Mouse (Mus musculus) gastrocnemius, adult 2 months (tissue): ENCODE results near the gene Actr3. TPM values are rescaled to one million over a fixed set of nuclear protein-coding genes. Genes with fewer than 3 reads are reported as not detected.
"Not testable (repeated sequence)": the region's sequence is repeated elsewhere in the genome, so short reads cannot be mapped to it uniquely, and the experiment has no call there.

ENCODE experiments used
- DNase-seq: peaks from one replicate; pipeline ENCODE4 v3.0.0; 2022
- H3K27ac ChIP-seq: fragments of 200-600 bp; 2 replicates; pipeline ENCODE4 v1.8.1; 2022; ENCODE audit warnings: mild to moderate bottlenecking
- H3K4me3 ChIP-seq: fragments of 200-600 bp; 2 replicates; pipeline ENCODE4 v1.8.1; 2022; ENCODE audit warnings: mild to moderate bottlenecking, moderate library complexity
- CTCF ChIP-seq: fragments of 200-600 bp; IDR thresholded peaks from 2 replicates; pipeline ENCODE4 v1.8.1; 2022; ENCODE audit warnings: antibody characterized with exemption, mild to moderate bottlenecking, moderate library complexity
- intact Hi-C: fragments of 180-260 bp; cut with DNase I; formaldehyde crosslinking; loops from one replicate; pipeline ENCODE4 v1.15.1; 2025
- total RNA-seq, 2 experiments: library from RNA; stranded (reverse); gene quantifications; 2 replicates each; pipeline ENCODE4 v1.2.3; 2021

The Actr3 gene
- total RNA-seq, 2 experiments from 2014 or later: 35.6 to 45.1 TPM

DNA sequence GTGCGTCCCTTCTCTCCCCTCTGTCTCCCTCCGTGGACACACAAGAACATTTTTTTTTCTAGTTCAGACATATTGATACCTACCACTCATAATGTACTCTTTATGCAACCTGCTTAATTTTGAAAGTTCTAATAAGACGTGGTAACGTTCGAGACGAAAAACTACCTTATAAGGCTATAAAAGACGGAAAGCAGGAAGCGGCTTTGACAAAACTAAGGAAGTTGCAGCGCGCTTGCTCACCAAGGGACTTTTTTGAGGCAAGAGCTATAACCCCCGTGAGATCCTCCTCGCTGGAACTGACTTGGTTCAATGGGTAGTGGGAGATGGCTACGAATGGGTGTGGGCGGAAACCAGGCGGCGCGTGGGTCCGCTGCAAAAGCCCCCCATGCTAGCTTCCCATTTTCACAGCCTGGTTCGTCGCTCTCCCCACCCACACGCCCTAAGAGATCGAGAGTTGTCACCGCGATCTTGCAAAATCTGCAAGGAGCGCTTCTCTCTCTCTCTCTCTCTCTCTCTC lies 984 bp downstream of the Actr3 start:
- Histone ChIP-seq H3K27ac (peak overlapping the region; percentile 98), H3K4me3 (peak overlapping the region; percentile 95)
- TF ChIP-seq CTCF: no peak
- peak; percentile 57 for DNase-seq
- intact Hi-C loops: loop anchor here (1.0 kb wide), 1 partner anchor 126 kb away; the partner anchor contains the start of gene Slc35f5

DNA sequence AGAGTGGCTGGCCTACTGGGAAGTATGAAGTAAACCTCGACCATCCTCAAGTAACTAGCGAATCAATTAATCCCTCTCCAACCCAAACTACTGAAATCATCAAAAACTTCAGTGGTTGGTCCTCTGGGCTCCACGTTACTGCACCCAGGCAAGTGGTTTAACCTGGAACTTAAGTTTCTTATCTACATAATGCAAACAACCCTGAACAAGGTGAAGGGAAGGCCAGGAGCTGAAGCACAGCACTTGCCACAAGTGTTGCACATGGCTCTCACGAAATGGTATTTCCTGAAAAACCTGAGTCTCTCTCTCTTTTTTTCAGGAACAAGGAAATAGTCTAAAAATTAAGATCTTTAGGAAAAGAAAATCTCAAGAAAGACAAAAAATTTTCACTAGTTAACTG lies 4.2 kb downstream of the Actr3 start:
- DNase-seq: no peak
- intact Hi-C loops: no loop called here
- no peak for TF ChIP-seq CTCF
- Histone ChIP-seq H3K27ac (no peak overlapping the region), H3K4me3 (no peak overlapping the region)

DNA sequence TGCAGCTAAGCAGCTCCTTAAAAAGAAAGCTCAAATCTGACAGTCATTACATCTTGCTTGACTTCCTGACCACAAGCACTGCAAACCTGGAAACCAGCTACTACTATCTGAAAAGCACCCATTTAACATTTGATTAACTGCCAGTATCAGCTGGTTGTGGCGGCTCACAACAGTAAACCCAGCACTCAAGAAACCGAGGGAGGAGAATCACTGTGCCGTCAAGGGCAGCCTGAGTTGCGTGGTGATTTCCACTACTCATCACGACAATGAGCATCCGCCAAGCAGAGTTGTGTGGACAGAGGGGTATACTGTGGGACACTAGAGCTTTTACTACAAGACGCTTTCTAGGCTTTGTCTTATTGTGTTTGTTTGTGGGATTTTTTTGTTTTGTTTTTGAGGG lies 4.8 kb downstream of the Actr3 start:
- intact Hi-C loops: no loop called here
- DNase-seq: no peak
- H3K27ac ChIP-seq: no peak overlapping the region; the same call in 1 of the 2 replicates
- TF ChIP-seq CTCF: no peak
- H3K4me3 ChIP-seq: no peak overlapping the region; the same call in 1 of the 2 replicates

DNA sequence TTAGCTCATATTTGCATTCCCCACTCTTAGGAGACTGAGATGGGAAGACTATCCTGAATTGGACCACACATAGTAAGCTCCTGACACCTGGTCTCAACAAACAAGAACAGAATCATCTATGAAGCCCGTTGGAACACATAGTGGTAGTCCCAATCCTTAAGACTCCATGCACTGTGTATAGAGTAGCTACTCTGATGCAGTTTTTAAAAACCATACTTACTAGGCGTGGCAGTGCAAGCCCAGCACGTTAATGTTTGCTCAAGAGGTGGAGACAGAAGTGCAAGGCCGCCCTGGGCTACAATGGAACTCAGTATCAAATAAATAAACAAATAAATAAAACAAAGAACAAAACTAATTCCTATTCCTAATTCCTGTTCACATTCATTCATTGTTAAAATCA lies 5.5 kb downstream of the Actr3 start:
- Histone ChIP-seq H3K4me3 (no peak overlapping the region), H3K27ac (no peak overlapping the region)
- intact Hi-C loops: no loop called here
- no peak for DNase-seq
- no peak for TF ChIP-seq CTCF

DNA sequence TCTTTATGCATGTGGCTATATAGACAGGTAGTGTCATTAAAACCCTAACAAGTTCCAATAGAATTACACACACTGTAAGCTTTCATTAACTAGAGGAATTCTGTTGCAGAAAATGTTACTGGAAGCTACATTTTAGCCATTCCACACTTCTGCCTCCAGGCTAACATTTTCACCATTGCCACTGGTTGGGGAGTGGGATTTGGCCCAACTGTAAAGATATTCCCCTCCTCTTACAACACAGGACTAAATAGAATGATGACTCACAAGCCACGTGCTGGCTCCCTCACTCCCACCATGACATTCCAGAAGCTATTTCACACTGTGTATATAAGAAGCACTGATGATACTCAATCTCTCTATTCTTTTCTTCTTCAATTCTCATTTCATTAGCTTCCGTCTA lies 7.2 kb downstream of the Actr3 start:
- Histone ChIP-seq H3K4me3 (no peak overlapping the region), H3K27ac (no peak overlapping the region)
- DNase-seq: no peak
- intact Hi-C loops: no loop called here
- no peak for TF ChIP-seq CTCF

DNA sequence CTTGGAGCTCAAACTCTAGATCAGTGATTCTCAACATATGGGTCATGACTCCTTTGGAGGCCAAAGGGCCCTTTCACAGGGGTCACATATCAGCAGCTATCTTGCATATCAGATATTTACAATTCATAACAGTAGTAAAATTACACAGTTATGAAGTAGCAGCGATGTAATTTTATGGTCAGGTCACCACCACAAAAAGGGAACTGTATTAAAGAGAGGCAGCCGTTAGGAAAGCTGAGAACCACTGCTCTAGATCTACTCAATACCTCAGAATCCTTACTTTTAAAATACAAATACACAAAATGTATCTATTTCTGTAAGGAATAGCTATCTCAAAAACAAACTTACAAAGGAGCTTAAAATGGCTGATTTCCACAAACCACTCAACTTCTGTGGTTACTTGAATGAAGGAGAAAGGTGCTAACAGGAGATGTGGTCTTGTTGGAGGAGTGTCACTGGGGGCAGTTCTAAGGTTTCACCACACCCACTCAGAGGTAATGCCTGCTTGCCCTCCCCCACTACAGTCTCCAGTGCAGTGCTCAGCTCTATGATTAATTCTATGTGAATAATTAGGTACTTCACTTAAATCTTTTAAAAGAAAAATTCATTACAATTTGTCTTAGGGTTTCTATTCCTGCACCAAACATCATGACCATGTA lies 9.0 kb downstream of the Actr3 start:
- TF ChIP-seq CTCF: no peak
- intact Hi-C loops: no loop called here

DNA sequence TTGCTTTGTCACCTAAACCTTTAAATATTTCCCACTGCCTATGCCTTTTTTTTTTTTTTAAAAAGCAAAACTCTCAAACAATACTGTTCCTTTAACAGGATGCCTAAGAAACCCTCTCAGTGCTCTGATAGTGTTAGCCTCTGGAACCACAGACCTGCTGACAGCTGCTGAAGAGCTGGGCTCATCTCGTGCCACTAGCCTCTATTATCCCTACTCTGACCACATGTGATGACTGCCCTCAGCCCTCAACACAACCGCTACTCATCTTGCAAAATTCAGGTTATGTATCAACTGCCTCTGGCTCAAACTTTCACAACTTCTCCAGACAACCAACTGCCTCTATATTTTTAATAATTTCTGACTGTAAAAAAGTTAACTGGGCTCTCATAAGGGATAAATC lies 15.6 kb downstream of the Actr3 start:
- no peak overlapping the region for H3K4me3 ChIP-seq
- TF ChIP-seq CTCF: no peak
- H3K27ac ChIP-seq: no peak overlapping the region
- no peak for DNase-seq
- intact Hi-C loops: no loop called here

More for the DNA sequence above, 9.0 kb downstream of the Actr3 start:
- no peak overlapping the region for H3K4me3 ChIP-seq
- DNase-seq: no peak
- H3K27ac ChIP-seq: no peak overlapping the region

DNA sequence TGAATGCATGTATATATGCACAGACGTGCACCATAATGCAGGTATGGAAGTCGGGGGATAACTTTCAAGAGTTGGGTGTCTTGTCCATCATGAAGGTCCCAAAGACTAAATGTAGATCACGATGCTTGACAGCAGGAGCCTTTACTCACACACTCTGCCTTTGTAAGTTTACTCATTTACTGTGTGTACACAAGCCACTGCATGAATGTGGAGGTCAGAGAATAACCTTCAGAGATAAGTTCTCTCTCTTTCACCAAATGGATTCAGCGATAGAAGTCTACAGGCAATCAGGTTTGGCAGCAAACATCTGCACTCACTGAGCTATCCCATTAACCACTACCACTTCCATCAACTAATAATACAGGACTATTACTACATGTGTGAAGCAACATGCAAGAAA lies 16.8 kb downstream of the Actr3 start:
- no peak for TF ChIP-seq CTCF
- H3K27ac ChIP-seq: no peak overlapping the region

DNA sequence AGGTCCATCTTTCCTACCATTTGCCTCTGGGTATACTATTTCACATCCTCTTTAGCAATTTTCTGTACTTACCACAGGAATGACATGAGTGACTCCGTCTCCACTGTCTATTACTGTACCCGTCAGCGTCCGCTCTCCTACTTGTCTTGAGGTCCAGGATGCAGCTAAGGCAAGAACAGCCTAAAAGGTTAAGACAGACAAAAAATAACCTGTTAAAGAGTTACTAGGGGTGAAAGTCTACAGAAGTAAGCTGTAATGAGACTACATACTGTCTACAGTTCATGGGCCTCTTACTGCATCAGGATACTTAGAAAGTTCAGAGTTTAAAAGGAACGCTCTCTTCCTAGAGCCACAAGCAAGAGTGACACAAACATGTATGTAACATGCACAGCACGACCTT lies 28.3 kb downstream of the Actr3 start:
- no peak for DNase-seq
- H3K4me3 ChIP-seq: no peak overlapping the region
- TF ChIP-seq CTCF: no peak
- intact Hi-C loops: no loop called here
- no peak overlapping the region for H3K27ac ChIP-seq

More for the DNA sequence above, 16.8 kb downstream of the Actr3 start:
- DNase-seq: no peak
- no peak overlapping the region for H3K4me3 ChIP-seq
- intact Hi-C loops: no loop called here

DNA sequence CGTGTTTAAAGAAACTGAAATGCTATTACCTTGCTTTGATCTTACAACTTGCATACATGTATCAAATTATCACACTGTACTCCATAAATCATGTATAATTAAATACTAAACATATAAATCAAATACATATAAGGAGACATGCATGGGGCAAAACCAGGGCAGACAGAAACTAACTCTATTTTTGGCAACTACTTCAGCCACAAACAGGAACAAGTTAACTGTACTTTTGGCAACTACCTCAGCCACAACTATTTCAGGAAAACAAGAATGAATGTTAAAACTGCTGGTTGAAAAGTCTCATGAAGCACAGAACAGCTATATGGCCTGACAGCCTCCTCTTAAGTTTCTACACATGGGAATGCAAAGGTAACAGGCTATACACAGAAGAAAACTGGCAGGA lies 40.1 kb downstream of the Actr3 start:
- DNase-seq: no peak
- intact Hi-C loops: no loop called here
- Histone ChIP-seq H3K27ac (no peak overlapping the region), H3K4me3 (no peak overlapping the region)
- TF ChIP-seq CTCF: no peak

DNA sequence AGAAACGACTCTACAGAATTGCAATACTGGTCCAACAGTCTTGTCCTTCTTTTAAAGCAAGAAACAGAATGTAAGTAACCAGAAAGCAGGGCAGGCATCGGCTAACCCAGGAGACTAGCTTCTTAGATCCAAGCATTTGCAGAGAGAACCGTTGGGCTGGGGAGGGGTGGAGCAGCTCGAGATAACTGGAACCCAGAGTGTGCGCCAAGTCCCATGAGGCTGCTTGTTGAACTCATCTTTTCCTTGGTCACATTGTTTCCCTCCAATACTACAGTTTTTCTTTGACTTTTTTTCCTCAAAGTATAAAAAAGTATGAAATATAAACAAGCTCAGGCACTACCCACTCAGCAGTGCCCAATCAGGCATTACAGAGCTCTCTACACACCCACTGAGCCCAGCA lies 42.2 kb downstream of the Actr3 start:
- DNase-seq, H3K4me3 ChIP-seq, intact Hi-C loops, H3K27ac ChIP-seq: not testable (repeated sequence)

DNA sequence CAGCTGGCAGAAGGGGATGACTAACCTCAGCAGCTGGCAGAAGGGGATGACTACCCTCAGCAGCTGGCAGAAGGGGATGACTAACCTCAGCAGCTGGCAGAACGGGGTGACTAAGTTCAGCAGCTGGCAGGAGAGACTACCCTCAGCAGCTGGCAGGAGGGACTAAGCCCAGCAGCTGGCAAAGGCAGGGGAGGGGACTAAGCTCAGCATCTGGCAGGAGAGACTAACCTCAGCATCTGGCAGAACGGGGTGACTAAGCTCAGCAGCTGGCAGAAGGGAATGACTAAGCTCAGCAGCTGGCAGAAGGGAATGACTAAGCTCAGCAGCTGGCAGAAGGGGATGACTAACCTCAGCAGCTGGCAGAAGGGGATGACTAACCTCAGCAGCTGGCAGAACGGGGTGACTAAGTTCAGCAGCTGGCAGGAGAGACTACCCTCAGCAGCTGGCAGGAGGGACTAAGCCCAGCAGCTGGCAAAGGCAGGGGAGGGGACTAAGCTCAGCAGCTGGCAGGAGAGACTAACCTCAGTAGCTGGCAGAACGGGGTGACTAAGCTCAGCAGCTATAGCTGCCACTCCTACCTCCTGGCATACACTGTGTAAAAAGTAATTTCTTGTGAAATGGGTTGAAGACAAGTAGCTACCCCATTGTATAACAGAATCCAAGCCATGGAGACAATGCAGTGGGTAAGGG lies 45.3 kb downstream of the Actr3 start:
- H3K4me3 ChIP-seq, H3K27ac ChIP-seq, intact Hi-C loops, DNase-seq: not testable (repeated sequence)

DNA sequence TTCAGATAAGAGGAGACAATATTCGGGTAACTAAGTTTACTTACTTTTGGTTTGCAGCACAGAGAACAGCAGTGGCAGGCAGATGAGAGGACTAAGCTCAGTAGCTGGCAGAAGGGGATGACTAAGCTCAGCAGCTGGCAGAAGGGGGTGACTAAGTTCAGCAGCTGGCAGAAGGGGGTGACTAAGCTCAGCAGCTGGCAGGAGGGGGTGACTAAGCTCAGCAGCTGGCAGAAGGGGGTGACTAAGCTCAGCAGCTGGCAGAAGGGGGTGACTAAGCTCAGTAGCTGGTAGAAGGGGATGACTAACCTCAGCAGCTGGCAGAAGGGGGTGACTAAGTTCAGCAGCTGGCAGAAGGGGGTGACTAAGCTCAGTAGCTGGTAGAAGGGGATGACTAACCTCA lies 45.9 kb downstream of the Actr3 start:
- DNase-seq, H3K4me3 ChIP-seq, intact Hi-C loops, H3K27ac ChIP-seq: not testable (repeated sequence)

DNA sequence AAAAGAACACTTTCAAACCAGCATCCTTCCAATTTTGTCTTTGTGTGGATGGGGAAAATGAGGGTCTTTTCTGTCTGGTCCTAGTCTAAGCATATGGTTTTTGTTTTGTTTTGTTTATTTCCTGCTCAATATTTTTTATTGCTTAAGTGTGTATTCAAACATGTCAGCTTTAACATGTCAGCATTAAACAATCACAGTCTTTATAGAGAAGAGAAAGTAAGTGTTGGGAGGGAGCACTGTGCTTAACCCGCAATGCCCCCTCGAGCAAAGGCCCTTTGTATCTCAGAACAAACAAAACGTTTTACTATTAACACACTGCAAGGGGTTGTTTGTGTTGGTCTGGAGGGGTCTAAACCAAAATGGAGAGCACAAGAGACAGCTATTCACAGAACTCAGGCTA lies 47.2 kb downstream of the Actr3 start:
- no peak overlapping the region for H3K27ac ChIP-seq
- H3K4me3 ChIP-seq: no peak overlapping the region
- TF ChIP-seq CTCF: no peak
- DNase-seq: no peak
- intact Hi-C loops: no loop called here
